Mouse (Mus musculus): ENCODE measurements around the gene Fbxl21.

The Fbxl21 gene

DNA sequence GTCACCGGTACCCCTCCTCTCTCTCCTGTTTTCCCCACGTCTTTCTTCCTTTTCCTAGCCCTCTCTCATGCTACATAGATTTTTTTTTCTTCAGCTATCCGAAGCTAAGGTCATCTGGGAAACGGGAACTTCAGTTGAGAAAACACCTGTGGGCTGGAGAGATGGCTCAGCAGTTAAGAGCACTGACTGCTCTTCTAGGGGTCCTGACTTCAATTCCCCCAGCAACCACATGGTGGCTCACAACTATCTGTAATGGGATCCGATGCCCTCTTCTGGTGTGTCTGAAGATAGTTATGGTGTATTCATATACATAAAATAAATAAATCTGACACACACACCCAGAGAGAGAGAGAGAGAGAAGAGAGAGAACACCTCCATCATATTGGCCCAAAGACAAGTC is 13.3 kb downstream of the Fbxl21 start:
- DNase-seq: no peak

DNA sequence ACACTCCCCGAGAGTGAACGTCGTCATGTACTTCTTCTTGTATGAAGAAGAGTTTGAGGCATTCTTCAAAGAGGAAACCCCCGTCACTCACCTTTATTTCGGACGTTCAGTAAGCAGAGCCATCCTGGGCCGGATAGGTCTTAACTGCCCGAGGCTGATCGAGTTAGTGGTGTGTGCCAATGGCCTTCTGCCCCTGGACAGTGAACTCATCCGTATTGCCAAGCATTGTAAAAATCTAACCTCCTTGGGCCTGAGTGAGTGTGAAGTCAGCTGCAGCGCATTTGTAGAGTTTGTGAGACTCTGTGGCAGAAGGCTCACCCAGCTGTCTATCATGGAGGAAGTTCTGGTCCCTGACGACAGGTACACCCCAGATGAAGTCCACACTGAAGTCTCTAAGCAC is 14.8 kb downstream of the Fbxl21 start:
- DNase-seq: no peak

GRCm38 (mm10) chr13:56539846-56540245 is 17.6 kb downstream of the Fbxl21 start:
- no peak for DNase-seq

DNA sequence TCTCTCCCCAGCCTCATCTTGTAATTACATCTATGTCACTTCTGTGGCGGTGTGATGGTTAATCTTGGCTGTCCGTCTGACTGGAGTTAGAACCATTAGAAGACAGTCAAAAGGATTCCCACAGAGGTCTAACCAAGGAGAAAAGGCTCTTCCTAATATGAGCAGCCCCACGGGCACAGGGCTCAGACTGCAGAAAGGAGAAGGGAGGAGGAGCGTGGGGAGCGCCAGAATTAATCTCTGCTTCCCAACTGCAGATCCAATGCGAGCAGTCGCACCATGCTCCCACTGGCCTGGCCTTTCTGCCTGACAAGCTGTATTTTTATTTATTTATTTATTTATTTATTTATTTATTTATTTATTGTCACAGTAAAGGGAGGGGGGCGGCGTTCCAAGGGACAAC is 21.5 kb downstream of the Fbxl21 start:
- DNase-seq: no peak

- DNase-seq: no peak
These were observed 22.7 kb downstream of the Fbxl21 start for GRCm38 (mm10) chr13:56544956-56545355.

DNA sequence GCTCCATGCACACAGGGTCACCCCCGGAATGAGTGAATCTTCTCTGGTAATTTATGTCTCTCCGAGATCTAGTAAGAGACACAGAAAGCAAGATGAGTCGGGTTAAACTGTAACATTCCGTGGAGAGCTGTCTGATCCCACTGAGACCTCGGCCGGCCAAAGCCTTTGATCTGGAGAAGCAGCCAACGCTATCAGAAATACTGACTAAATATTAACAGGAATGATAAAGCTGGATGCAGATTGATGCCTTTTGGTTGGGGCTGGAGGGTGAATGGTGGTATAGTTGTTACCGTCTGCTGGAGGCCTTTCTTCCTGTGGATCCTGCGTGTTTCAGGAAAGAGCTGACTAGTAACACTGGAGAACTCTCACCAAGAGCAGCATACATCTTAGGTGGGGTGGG is 26.1 kb downstream of the Fbxl21 start, which contains the start of gene Lect2:
Gene Lect2, minus strand, starts transcription at position 102 of the 400 bp plus-strand sequence.
- DNase-seq: no peak

DNA sequence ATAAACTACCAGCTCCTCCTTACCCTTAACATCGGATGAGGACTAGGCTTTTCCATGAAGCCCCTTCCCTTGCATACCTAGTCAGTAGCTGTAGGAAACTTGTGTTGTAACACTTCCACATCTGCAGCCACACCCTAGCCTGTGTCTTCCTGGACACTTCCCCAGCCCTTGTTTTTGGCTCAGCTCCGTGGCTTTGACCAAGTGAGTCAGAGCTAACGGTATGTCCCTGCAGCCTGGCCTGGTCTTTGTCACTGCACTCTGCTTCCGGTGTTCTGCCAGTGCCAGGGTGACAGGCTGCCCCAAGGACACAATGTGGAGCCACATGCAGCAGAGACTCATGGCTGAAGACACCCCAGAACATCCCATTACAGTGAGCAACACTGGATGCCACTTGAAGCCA is 27.1 kb downstream of the Fbxl21 start:
- DNase-seq: no peak

GRCm38 (mm10) chr13:56550574-56550973 is 28.3 kb downstream of the Fbxl21 start:
- DNase-seq: no peak

DNA sequence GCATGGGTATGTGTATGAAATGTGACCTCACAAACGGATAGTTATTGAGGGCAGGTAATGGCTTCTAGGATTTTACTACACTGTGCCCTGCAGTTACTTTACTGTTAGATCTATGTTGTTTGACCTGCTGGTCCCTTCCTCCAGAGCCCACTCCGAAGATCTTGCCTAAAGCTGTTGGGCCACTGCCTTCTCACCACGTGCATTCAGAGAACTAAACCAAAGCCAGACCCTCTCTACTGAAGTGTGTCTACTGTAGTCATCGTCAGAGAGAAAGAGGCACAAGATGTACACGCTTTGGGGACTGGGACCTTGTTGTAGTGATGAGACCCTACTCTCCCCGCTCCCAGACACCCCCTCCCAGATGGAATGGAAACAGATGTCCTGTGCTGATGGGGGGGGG is 29.4 kb downstream of the Fbxl21 start:
- DNase-seq: no peak

DNA sequence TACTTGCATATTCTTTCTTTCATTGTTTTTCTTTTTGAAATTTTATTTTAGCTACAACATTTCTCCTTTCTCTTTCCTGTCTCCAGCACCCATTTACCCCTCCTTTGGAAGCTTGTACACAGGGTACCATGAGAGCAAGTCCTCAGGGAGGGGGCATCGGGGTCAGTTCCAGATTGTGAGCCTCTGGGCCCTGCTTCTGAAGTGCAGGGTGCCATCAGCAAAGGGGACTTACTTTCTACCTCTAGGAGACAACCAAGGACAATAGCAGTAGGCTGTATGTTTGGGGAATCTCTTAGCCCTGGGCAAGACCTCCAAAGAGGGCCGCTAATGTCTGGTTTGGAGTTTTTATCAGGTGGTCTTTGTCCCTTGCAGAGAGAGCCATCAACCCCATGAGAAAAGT is 31.7 kb downstream of the Fbxl21 start:
- no peak for DNase-seq

- DNase-seq: peak; percentile 57
These were observed 32.1 kb downstream of the Fbxl21 start for GRCm38 (mm10) chr13:56554409-56554808.

- no peak for DNase-seq
These were observed 33.7 kb downstream of the Fbxl21 start for GRCm38 (mm10) chr13:56555957-56556356.

GRCm38 (mm10) chr13:56556701-56557100 is 34.4 kb downstream of the Fbxl21 start:
- DNase-seq: no peak

GRCm38 (mm10) chr13:56558811-56559210 is 36.5 kb downstream of the Fbxl21 start:
- DNase-seq: no peak

- DNase-seq: no peak
These were observed 37.6 kb downstream of the Fbxl21 start for GRCm38 (mm10) chr13:56559841-56560370.

- DNase-seq: no peak
These were observed 38.9 kb downstream of the Fbxl21 start for GRCm38 (mm10) chr13:56561129-56561528.

DNA sequence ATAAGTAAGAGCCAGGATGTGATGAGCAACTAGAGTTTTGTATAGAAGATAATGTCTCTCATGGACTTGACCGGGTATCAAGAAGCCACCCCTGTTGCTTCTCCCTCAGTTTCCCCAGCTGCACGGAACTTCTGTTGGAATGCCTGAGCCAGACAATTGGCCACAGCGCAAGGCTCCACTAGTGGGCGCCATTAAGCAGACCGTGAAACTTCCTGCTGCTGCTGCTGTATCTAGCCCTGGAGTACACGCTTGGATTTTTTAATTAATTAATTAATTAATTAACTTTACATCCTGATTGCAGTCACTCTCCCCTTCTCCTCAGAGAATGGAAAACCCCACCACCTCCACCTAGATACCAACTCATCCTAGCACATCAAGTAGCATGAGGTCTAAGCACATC is 40.8 kb downstream of the Fbxl21 start:
- no peak for DNase-seq

DNA sequence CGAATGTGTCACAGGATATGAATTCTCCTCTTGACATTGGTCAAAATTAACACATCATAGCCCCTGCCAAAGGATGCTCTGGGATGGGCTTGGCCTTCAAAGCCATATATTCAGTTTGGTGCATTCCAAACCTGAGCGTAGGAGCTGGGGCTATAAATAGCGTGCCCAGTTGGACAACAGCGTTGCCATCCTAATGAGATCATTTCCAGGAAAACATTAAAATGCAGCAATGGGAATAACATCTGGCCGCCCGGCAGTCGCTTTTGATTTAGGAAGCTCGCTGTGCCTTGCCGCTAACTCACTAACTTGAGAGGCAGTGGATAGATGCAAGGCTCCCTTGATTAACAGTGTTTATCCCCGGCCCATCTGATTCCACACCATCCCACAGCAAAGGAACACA is 44.1 kb downstream of the Fbxl21 start:
- DNase-seq: no peak

DNA sequence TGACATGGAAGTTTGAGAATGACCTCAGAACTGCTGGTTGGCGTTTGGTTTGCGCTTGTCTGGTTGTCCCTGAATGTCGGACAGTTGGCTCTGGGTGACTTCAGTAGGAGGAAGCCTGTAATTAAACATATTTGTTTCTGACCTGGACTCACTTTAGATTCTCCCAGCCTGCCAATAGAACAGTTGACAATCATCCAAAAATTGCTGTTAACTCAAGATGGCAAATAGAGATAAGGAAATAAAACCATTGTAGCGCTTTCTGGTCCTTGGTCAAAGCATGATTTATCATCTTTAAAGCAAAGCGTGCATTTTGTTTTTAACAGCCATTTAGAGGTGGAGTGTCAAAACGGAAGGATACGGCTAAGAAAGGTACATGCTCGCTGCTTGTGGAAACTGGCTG is 49.4 kb downstream of the Fbxl21 start:
- no peak for DNase-seq

- no peak for DNase-seq
These were observed 52.8 kb downstream of the Fbxl21 start for GRCm38 (mm10) chr13:56575074-56575473.

GRCm38 (mm10) chr13:56575701-56576321 is 53.5 kb downstream of the Fbxl21 start:
- peak; percentile 63 for DNase-seq

- no peak for DNase-seq
These were observed 55.8 kb downstream of the Fbxl21 start for GRCm38 (mm10) chr13:56578097-56578496.

- peak; percentile 35 for DNase-seq
These were observed 58.2 kb downstream of the Fbxl21 start for GRCm38 (mm10) chr13:56580450-56580849.

GRCm38 (mm10) chr13:56581512-56581911 is 59.2 kb downstream of the Fbxl21 start:
- no peak for DNase-seq

DNA sequence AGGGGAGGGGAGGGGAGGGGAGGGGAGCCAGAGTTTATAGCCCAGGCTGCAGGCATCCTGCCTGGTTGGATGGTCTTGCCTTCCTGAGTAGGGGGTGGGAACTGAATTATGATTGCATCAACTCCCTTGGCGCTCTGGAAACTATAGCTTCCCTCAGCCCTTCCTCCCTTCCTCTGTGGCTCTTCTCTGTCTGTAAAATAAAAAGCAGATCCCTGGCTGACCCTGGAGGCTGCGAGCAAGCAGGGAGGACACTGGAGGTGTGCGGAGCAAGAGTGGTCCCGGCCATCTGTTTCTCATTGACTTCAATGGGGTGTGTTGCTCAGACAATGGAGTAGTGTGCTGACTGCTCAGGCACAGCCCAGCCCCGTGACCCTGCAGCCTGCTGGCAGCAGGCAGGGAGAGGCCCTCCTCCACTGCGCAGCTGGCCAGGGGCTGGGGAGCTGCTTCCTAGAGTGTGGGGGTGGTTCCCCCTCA is 59.7 kb downstream of the Fbxl21 start:
- peak; percentile 42 for DNase-seq

All from right cerebral cortex, adult 18-20 months (tissue).